Mouse (Mus musculus) embryonic facial prominence, embryonic 11.5 days (tissue): ENCODE measurements around the gene Ank. TPM values are rescaled to one million over a fixed set of nuclear protein-coding genes. Genes with fewer than 3 reads are reported as not detected.

Source experiments
- ATAC-seq: fragments of 200-750 bp; cut with Nextera tagmentation; replicated peaks from 2 replicates; pipeline ENCODE4 v1.8.0; 2017; ENCODE audit warnings: low read depth; ENCODE audit not compliant: insufficient number of reproducible peaks, low FRiP score, low TSS enrichment
- DNase-seq: peaks from one replicate; pipeline ENCODE4 v3.0.0-alpha.2; 2015; ENCODE audit warnings: low spot score
- H3K27ac ChIP-seq: fragments of 300-500 bp; sonication (generic); replicated peaks from 2 replicates; pipeline ENCODE4 v1.5.1; 2014; ENCODE audit warnings: mild to moderate bottlenecking, low read depth, low read length, control low read depth
- H3K27me3 ChIP-seq: fragments of 300-500 bp; sonication (generic); 2 replicates; pipeline ENCODE4 v1.6.1; 2014; ENCODE audit warnings: mild to moderate bottlenecking, low read length, moderate library complexity, mixed read lengths; ENCODE audit not compliant: control insufficient read depth, insufficient read depth
- H3K36me3 ChIP-seq: fragments of 300-500 bp; sonication (generic); replicated peaks from 2 replicates; pipeline ENCODE4 v1.6.1; 2014; ENCODE audit warnings: low read depth, mild to moderate bottlenecking, low read length, moderate library complexity, mixed read lengths; ENCODE audit not compliant: control insufficient read depth, insufficient read depth
- H3K4me1 ChIP-seq: fragments of 300-500 bp; sonication (generic); 2 replicates; pipeline ENCODE4 v1.6.1; 2014; ENCODE audit warnings: low read length, mixed read lengths; ENCODE audit not compliant: control insufficient read depth, insufficient read depth
- H3K4me2 ChIP-seq: fragments of 300-500 bp; sonication (generic); 2 replicates; pipeline ENCODE4 v1.6.1; 2014; ENCODE audit warnings: low read depth, mild to moderate bottlenecking, control low read depth, low read length, moderate library complexity
- H3K4me3 ChIP-seq: fragments of 300-500 bp; sonication (generic); 2 replicates; pipeline ENCODE4 v1.5.1; 2014; ENCODE audit warnings: low read depth, low read length, control low read depth
- H3K9ac ChIP-seq: fragments of 300-500 bp; sonication (generic); replicated peaks from 2 replicates; pipeline ENCODE4 v1.6.1; 2014; ENCODE audit warnings: mild to moderate bottlenecking, control low read depth, low read length
- H3K9me3 ChIP-seq: fragments of 300-500 bp; sonication (generic); replicated peaks from 2 replicates; pipeline ENCODE4 v1.6.1; 2016; ENCODE audit warnings: mild to moderate bottlenecking, low read length, inconsistent platforms, mixed read lengths; ENCODE audit not compliant: control insufficient read depth
- WGBS: fragments of 180-500 bp; shearing (Covaris S2); extraction: QIAGEN DNeasy Blood & Tissue Kit; methylation state at CpG from one replicate; pipeline ENCODE4 v1.1.7; 2014; 5-methylcytosine and 5-hydroxymethylcytosine counted together
- microRNA-seq: library from miRNA; unstranded; fragments of <30 nt; microRNA quantifications from one replicate; pipeline ENCODE4, GENCODE M21; 2016; ENCODE audit warnings: borderline number of aligned reads
- polyA plus RNA-seq: library from polyadenylated mRNA; unstranded; fragments of >200 nt; fragmentation: Nextera tagmentation; extraction: Ambion mirVana; gene quantifications from 2 replicates; pipeline ENCODE4 v1.2.1, GENCODE M21; 2014

Gene Ank
- polyA plus RNA-seq, 1 experiment from 2014 or later: 8.1 TPM

DNA sequence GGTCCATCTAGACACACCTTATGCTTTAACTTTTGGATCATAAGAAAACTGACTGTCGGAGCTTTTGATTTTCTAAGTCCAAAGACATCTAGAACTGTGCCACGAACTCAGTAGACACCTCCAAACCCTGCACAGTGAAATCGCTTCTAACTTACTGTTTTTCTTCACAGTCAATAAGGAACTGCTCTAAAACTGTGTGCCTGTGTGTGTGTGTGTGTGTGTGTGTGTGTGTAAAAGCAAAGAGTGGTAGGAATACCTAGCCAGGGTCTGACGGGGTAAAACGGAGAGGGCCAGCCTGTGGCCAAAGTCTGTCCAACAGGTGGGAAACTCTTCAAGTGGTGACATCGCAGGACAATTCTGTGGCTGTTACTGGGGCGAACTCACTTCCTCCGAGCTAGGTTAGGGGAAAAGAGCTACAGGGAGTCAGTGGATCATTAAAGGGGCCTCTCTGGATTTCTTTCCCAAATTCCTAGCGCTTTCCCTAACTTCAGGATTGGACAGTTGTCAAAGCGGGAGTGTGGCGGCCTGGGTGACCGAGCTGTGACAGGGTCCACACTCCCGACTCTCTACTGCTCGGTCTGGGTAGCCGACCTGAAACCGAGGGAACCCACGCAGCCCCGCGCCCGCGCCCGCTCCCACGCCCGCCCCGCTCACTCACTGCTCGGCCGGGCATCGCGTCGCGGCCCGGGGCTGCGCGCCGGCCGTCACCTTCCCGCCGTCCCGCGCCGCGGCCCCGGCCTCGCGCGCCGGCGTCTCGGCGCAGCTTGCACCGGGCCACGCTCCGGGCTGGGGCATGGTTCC, 163.5 kb downstream of the Ank start:
- Histone ChIP-seq H3K27ac (no peak overlapping the region), H3K4me1 (no peaks in the 10 kb centered on the region; the same call in 1 of the 2 replicates), H3K36me3 (no peaks in the 10 kb centered on the region; the same call in 1 of the 2 replicates), H3K27me3 (no peaks in the 10 kb centered on the region), H3K4me2 (peak overlapping the region; percentile 71), H3K4me3 (peak overlapping the region; percentile 93), H3K9me3 (no peaks in the 10 kb centered on the region), H3K9ac (peak overlapping the region; percentile 81)
- DNase-seq (peak; percentile 4), ATAC-seq (no peak; the same call in 1 of the 2 replicates)
- WGBS: 2% methylated on average over 52 of the region's 53 CpGs

DNA sequence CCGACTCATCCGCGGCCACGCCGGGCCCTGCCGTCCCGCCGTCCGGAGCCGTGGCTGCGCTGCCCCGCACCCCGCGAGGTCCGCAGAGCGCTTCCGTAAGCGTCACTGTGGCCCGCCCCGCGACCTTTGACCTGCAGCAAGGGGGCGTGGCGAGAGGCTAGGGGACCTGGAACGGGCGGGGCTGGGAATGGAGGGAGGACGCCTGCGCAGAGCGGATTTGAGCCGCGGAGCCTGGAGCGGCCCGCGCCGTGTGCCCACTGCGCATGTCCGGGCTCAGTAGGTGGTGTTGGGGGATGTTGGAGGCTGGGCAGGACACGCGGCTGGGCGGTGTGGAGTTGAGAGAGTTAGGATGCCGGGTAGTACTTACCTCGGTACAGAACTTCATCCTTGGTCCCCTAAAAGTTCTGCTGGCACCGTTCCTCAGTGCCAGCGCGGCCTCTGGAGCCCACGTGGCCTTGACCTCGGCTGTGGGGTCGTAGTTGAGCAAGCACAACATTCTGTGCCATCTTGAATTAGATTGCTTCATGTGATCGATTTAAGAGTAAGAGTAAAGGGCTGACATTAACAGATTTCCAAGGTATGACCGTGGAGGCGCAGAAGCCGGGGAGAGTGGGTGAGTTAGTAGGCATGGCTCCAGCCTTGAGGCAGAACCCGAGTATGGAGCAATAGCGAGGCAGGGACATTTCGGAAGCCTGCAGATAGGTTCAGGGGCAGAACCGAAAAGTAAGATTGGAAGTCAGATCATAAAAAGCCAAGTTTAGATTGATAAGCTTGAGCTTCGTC, 164.3 kb downstream of the Ank start, which contains the start of gene Otulin:
Otulin (minus strand) TSS at position 93 of the 783 bp plus-strand sequence.
- Histone ChIP-seq H3K4me1 (no peaks in the 10 kb centered on the region; the same call in 1 of the 2 replicates), H3K27ac (peak within 1 kb of the TSS; percentile 59; the same call in 1 of the 2 replicates), H3K9me3 (no peaks in the 10 kb centered on the region), H3K36me3 (no peaks in the 10 kb centered on the region), H3K4me2 (peak within 1 kb of the TSS; percentile 72), H3K4me3 (peak within 1 kb of the TSS; percentile 93), H3K9ac (peak within 1 kb of the TSS; percentile 81), H3K27me3 (no peaks in the 10 kb centered on the region)
- ATAC-seq: peak; percentile 99
- DNase-seq: peak; percentile 99
- 7% methylated on average over 55 of the region's 56 CpGs for WGBS

DNA sequence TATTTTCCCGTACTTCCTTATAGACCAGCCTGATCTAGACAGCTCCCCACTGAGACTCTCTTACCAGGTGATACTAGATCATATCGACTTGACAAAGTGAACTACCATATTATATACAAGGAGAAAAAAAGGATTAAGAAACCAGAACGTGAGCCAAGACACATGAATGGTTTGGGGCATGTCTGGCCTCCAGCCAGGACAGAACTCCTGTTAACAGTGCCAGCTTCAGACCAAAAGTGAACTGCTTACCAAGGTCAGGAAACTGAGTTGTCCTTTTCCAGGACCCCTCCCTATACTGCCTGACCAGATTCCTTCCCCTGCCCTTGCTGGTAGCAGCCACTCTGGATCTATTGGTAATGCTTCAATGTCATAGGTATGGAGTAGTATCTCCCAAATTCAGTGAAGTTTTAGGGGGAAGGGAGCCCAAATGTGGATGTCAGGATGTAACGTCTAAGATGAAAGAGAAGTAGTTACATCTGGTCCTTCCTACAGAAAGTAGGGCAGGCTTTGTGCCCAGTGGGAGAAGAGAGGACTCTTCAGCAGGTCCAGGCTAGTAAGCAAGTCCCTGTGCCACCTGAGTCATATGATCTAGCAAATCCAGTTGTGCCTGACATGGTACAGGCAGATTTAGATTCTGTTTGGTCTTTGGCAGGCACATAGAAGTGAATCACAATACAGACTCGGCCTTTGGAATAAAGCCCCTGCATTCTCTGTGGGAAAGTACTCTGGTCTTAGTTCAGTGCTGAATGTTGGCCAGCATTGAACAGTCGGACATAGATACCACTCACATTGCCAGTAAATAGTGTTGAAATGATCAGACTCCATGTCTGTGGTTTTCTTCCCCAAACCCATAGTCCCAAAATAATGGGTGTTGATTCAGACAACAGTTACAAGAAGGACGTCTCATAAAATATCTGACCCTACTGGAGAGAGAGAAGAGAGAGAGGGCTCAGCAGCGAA, 167.7 kb downstream of the Ank start:
- H3K9ac ChIP-seq: no peak overlapping the region
- H3K27me3 ChIP-seq: no peaks in the 10 kb centered on the region
- H3K4me3 ChIP-seq: no peak overlapping the region
- no peak for DNase-seq
- H3K9me3 ChIP-seq: no peaks in the 10 kb centered on the region
- 84% methylated on average over 8 of the region's 8 CpGs for WGBS
- no peak overlapping the region for H3K27ac ChIP-seq
- ATAC-seq: no peak
- H3K4me2 ChIP-seq: no peak overlapping the region
- no peaks in the 10 kb centered on the region for H3K36me3 ChIP-seq
- H3K4me1 ChIP-seq: no peaks in the 10 kb centered on the region

DNA sequence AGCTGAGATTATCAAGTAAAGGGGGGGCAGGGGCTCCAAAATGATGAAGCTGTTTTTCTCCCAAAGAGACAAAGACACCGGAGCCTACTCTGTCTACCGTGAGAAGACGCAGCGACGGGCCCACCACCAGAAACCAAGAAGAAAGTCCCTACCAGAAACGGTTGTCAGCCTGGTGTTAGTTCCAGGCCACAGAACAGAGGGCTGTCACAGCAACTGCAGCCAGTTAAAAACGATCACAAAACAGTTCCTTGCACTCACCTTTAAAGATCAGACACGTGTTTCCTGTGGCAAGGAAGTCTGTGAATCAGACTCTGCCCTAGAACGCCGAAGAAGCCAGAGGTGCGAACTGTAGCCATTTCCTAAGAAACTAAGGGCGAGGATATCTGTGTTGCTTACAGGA, 174.7 kb downstream of the Ank start:
- WGBS: 65% methylated on average over 12 of the region's 12 CpGs
- no peak for ATAC-seq
- H3K36me3 ChIP-seq: no peaks in the 10 kb centered on the region
- H3K4me3 ChIP-seq: no peak overlapping the region
- no peaks in the 10 kb centered on the region for H3K4me1 ChIP-seq
- H3K27ac ChIP-seq: no peak overlapping the region
- H3K9me3 ChIP-seq: no peaks in the 10 kb centered on the region
- no peak for DNase-seq
- H3K9ac ChIP-seq: no peak overlapping the region
- no peaks in the 10 kb centered on the region for H3K27me3 ChIP-seq
- H3K4me2 ChIP-seq: no peak overlapping the region

DNA sequence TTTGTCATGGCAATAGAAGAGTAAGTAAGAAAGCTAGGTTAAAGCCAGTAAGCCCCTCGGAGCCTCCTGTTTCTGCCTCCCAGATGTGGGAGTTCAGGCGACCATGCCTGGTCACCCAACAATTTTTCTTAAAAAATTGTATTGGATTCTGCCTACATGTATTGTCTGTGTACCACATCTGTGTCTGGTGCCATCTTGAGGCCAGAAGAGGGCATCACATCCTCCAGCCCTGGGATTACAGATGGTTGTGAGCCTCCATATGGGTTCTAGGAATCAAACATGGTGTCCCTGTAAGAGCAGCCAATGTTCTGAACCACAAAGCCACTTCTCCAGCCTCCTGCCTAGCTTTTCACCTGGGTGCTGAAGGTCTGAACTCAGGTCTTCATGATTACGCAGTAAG, 176.4 kb downstream of the Ank start:
- Histone ChIP-seq H3K9ac (no peak overlapping the region), H3K27me3 (no peaks in the 10 kb centered on the region), H3K4me2 (no peak overlapping the region), H3K4me3 (no peak overlapping the region), H3K36me3 (no peaks in the 10 kb centered on the region), H3K9me3 (no peaks in the 10 kb centered on the region), H3K4me1 (no peaks in the 10 kb centered on the region), H3K27ac (no peak overlapping the region)
- 89% methylated on average over 3 of the region's 3 CpGs for WGBS
- ATAC-seq (no peak), DNase-seq (peak; percentile 26)

Small RNA genes within 50 kb of the gene (microRNA-seq; reads per million reads assigned to microRNA genes)
- gene Mir7117: not detected

Other genes starting within 250 kb of the Ank start
- gene Otulin, start 164.0 kb downstream of the Ank start, polyA plus RNA-seq: 38.0 and 41.1 TPM in 2 replicates
- gene Otulinl, start 214.9 kb downstream of the Ank start, polyA plus RNA-seq: 14.9 and 15.5 TPM in 2 replicates